Mouse (Mus musculus) neural tube, embryonic 11.5 days (tissue): ENCODE measurements around the gene Gm20458. TPM values are rescaled to one million over a fixed set of nuclear protein-coding genes. Genes with fewer than 3 reads are reported as not detected.

Experiments
- ATAC-seq: fragments of 200-750 bp; cut with Nextera tagmentation; 2 replicates; pipeline ENCODE4 v1.8.0; 2017; ENCODE audit warnings: moderate number of reproducible peaks, mild to moderate bottlenecking, moderate TSS enrichment, moderate library complexity; ENCODE audit not compliant: insufficient read depth, low FRiP score, low TSS enrichment
- DNase-seq: peaks from one replicate; pipeline ENCODE4 v3.0.0-alpha.2; 2015; ENCODE audit warnings: low spot score
- H3K27ac ChIP-seq: fragments of 300-500 bp; sonication (generic); 2 replicates; pipeline ENCODE4 v1.5.1; 2014; ENCODE audit warnings: low read depth, mild to moderate bottlenecking, low read length
- H3K27me3 ChIP-seq: fragments of 300-500 bp; sonication (generic); 2 replicates; pipeline ENCODE4 v1.6.1; 2014; ENCODE audit warnings: mild to moderate bottlenecking, low read length, mixed read lengths; ENCODE audit not compliant: control insufficient read depth, insufficient read depth
- H3K36me3 ChIP-seq: fragments of 300-500 bp; sonication (generic); 2 replicates; pipeline ENCODE4 v1.6.1; 2014; ENCODE audit warnings: mild to moderate bottlenecking, low read length, moderate library complexity, mixed read lengths; ENCODE audit not compliant: control insufficient read depth, insufficient read depth
- H3K4me1 ChIP-seq: fragments of 300-500 bp; sonication (generic); 2 replicates; pipeline ENCODE4 v1.6.1; 2014; ENCODE audit warnings: low read length, mixed read lengths; ENCODE audit not compliant: control insufficient read depth, insufficient read depth
- H3K4me2 ChIP-seq: fragments of 300-500 bp; sonication (generic); 2 replicates; pipeline ENCODE4 v1.6.1; 2014; ENCODE audit warnings: low read depth, mild to moderate bottlenecking, moderate library complexity
- H3K4me3 ChIP-seq: fragments of 300-500 bp; sonication (generic); 2 replicates; pipeline ENCODE4 v1.5.1; 2014; ENCODE audit warnings: low read depth, low read length
- H3K9ac ChIP-seq: fragments of 300-500 bp; sonication (generic); 2 replicates; pipeline ENCODE4 v1.6.1; 2014; ENCODE audit warnings: mild to moderate bottlenecking, low read length
- H3K9me3 ChIP-seq: fragments of 300-500 bp; sonication (generic); 2 replicates; pipeline ENCODE4 v1.6.1; 2016; ENCODE audit warnings: low read length; ENCODE audit not compliant: control insufficient read depth
- WGBS: fragments of 180-500 bp; shearing (Covaris S2); extraction: QIAGEN DNeasy Blood & Tissue Kit; methylation state at CpG from one replicate; pipeline ENCODE4 v1.1.7; 2014; 5-methylcytosine and 5-hydroxymethylcytosine counted together
- polyA plus RNA-seq: library from polyadenylated mRNA; unstranded; fragments of >200 nt; fragmentation: Nextera tagmentation; extraction: Ambion mirVana; gene quantifications from 2 replicates; pipeline ENCODE4 v1.2.1, GENCODE M21; 2014

The Gm20458 gene
- polyA plus RNA-seq, 1 experiment from 2014 or later, result 4.9 TPM

DNA sequence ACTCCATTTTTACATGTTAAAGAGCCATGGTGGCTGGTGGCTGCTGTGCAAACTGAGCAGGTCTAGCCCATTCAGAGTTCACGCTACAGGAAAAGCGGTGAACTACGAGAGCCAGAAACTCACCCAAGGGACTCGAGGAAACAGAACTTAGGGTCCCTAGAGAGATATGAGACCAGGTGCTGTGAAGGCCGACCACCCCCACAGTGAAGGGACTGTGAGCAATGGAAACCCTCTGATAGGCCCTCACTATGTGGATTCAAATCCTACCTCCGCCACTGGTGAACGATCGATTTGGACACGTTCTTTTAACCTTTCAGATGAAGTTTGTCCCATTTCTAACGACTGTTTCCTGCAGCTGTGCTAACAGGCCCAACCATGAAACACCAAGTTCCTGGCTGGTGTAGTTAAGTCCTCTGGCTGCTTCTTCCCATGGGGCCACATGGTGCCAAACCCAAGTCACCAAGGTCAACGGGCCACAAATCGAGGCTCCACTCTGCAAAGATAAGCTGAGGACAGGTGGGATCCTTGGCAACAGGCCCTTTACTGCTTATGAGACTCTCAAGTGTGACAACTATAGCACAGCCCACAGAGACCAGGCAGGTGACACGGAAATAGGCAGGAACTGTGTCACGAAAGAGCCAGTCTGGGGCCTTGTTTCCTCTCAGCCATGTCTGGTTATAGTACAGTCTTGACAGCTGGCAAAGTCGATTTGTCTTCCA is 37.9 kb upstream of the Gm20458 start:
- ATAC-seq (no peak), DNase-seq (no peak)
- H3K36me3 ChIP-seq, result no peaks in the 10 kb centered on the region
- no peaks in the 10 kb centered on the region for H3K9me3 ChIP-seq
- H3K27ac ChIP-seq, result no peak overlapping the region
- H3K27me3 ChIP-seq, result no peaks in the 10 kb centered on the region
- no peaks in the 10 kb centered on the region for H3K4me1 ChIP-seq
- no peak overlapping the region for H3K4me2 ChIP-seq
- no peak overlapping the region for H3K9ac ChIP-seq
- no peak overlapping the region for H3K4me3 ChIP-seq
- 92% methylated on average over 15 of the region's 15 CpGs for WGBS

DNA sequence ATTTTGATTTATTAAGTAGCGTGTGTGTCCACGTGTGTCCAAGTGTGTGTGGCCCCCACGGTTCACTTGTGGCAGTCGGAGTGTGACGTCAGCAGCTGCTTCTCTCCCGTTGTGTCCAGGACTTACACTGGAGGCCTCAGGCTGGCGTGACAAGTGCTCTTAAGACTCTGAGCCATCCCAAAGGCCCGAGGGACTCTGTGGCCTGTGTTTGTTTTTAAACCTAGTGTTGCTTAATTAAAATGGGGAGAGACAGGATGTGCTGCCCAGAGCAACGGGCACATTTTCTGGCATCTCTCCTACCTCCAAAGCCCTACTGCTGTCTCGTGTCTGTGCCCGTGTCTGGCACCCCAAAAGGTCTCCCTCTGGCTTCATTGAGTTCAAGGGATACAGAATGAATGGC is 37.3 kb upstream of the Gm20458 start:
- H3K27ac ChIP-seq, result no peak overlapping the region
- no peak overlapping the region for H3K4me3 ChIP-seq
- no peaks in the 10 kb centered on the region for H3K9me3 ChIP-seq
- 91% methylated on average over 11 of the region's 11 CpGs for WGBS
- no peak overlapping the region for H3K4me2 ChIP-seq
- no peaks in the 10 kb centered on the region for H3K27me3 ChIP-seq
- no peaks in the 10 kb centered on the region for H3K36me3 ChIP-seq
- no peak for ATAC-seq
- H3K9ac ChIP-seq, result no peak overlapping the region
- DNase-seq, result no peak
- no peaks in the 10 kb centered on the region for H3K4me1 ChIP-seq

DNA sequence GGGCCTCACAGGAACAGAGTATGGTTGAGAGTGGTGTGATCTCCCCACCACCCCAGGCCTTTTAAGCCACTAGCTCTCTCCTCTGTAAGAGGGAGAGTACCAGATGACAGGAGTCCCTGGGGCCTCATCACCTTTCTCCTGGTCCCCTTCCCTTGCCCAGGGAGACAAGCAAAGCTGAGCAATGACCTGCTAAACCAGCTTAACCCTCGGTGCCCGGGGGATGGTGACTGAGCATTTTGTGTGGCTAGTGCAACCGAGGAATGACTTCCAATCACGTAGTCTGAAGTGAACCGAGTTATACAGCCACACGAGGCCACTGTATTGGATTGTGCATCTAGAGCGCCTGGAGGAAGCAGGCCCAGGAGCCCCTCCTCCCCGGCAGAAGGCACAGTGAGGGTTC is 36.4 kb upstream of the Gm20458 start:
- no peak overlapping the region for H3K4me3 ChIP-seq
- H3K27me3 ChIP-seq, result peaks cover 1% of the 10 kb centered on the region; the same call in 1 of the 2 replicates
- no peak for ATAC-seq
- H3K4me1 ChIP-seq, result no peaks in the 10 kb centered on the region
- no peak overlapping the region for H3K27ac ChIP-seq
- no peak overlapping the region for H3K9ac ChIP-seq
- H3K4me2 ChIP-seq, result no peak overlapping the region
- no peaks in the 10 kb centered on the region for H3K9me3 ChIP-seq
- 88% methylated on average over 8 of the region's 8 CpGs for WGBS
- H3K36me3 ChIP-seq, result no peaks in the 10 kb centered on the region
- no peak for DNase-seq

DNA sequence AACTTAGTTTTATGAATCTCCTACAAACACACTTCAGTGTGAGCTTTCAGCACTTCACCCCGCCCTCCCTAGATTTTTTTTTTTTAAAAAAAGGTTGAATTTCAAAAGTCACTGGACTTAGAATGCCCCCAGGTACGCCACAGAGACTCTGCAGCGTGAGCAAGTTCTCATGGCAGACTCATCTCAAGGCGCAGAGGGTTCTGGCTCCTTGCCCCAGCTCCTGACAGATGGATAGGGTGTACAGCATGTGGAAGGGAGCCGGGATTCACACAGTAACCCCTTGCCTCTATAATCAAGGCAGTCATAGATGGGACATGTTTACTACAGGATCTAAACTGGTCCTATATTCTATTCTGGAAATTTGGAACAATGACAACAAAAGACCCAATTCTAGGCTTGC is 35.4 kb upstream of the Gm20458 start:
- Histone ChIP-seq H3K27me3 (peaks cover 3% of the 10 kb centered on the region; the same call in 1 of the 2 replicates), H3K9me3 (no peaks in the 10 kb centered on the region), H3K9ac (no peak overlapping the region), H3K4me2 (no peak overlapping the region), H3K27ac (no peak overlapping the region), H3K4me1 (no peaks in the 10 kb centered on the region), H3K4me3 (no peak overlapping the region), H3K36me3 (no peaks in the 10 kb centered on the region)
- 85% methylated on average over 5 of the region's 5 CpGs for WGBS
- ATAC-seq (no peak), DNase-seq (no peak)

DNA sequence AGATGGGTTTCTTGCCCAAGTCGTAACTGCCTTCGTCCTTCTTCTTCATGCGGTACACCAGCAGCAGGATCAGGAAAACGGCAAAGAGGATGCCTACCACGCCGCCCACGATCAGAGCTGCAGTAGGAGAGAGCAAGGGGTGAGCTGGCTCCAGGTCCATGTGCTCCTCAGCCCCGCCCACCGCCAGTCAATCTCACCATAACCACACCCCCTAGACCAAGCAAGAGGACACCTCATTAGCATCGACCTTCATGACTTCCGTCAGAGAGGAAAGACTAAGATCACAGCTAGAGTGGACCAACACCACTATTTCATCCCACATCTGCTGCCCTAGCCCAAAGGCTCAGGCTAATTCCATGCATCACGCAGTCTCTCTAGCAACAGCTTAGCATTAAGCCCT is 34.6 kb upstream of the Gm20458 start:
- no peak overlapping the region for H3K27ac ChIP-seq
- no peaks in the 10 kb centered on the region for H3K4me1 ChIP-seq
- H3K4me3 ChIP-seq, result no peak overlapping the region
- WGBS, result 24% methylated on average over 12 of the region's 12 CpGs
- H3K4me2 ChIP-seq, result no peak overlapping the region
- H3K9me3 ChIP-seq, result no peaks in the 10 kb centered on the region
- no peak for DNase-seq
- ATAC-seq, result no peak
- H3K27me3 ChIP-seq, result peaks cover 3% of the 10 kb centered on the region; the same call in 1 of the 2 replicates
- H3K9ac ChIP-seq, result no peak overlapping the region
- H3K36me3 ChIP-seq, result no peaks in the 10 kb centered on the region

DNA sequence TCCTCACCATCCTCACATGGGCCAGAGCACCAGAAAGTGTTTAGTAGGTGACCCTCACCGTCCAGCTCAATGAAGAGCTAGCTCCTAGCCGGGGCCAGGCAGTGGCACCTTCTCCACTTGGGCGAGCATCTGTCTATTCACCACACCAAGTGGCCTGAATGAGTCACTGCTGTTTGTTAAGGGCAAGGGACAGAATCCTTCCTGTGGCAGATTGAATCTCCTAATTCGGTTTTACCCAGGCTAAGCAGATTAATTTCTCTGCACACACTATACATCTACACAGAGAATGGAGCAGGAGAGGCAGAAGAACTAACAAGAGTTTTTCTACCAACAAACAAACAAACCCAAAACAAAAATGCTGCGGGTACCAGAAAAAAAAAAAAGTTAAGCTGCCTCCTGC is 33.8 kb upstream of the Gm20458 start:
- H3K9me3 ChIP-seq, result no peaks in the 10 kb centered on the region
- no peaks in the 10 kb centered on the region for H3K36me3 ChIP-seq
- WGBS, result 87% methylated on average over 5 of the region's 5 CpGs
- no peak for DNase-seq
- H3K4me1 ChIP-seq, result no peaks in the 10 kb centered on the region
- no peak overlapping the region for H3K9ac ChIP-seq
- ATAC-seq, result no peak
- H3K27me3 ChIP-seq, result peaks cover 3% of the 10 kb centered on the region; the same call in 1 of the 2 replicates
- H3K27ac ChIP-seq, result no peak overlapping the region
- H3K4me3 ChIP-seq, result no peak overlapping the region
- no peak overlapping the region for H3K4me2 ChIP-seq

DNA sequence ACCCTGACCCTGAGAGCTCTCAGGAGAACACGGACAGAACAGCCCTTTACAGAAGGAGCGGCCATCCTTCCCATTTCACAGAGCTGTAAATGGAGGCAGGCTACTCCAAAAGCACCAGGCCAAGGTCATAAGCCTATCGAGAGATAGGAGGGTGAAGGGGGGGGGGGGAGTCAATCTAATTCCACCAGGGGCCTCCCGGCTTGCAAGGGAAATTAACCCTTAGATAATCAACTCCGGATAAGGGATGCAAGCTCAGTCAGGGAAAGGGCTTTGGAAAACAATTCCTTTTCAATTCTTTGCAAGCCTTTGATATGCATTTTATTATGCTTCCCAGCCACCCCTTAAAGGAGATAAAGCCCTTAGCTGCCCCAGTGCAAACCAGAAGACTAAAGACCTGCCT is 32.3 kb upstream of the Gm20458 start:
- H3K4me3 ChIP-seq, result no peak overlapping the region
- H3K27me3 ChIP-seq, result peaks cover 3% of the 10 kb centered on the region; the same call in 1 of the 2 replicates
- H3K4me1 ChIP-seq, result no peaks in the 10 kb centered on the region
- no peak for ATAC-seq
- no peak for DNase-seq
- H3K4me2 ChIP-seq, result no peak overlapping the region
- H3K9ac ChIP-seq, result no peak overlapping the region
- H3K9me3 ChIP-seq, result no peaks in the 10 kb centered on the region
- H3K36me3 ChIP-seq, result no peaks in the 10 kb centered on the region
- whole genome bisulfite sequencing, result 40% methylated on average over 5 of the region's 5 CpGs
- H3K27ac ChIP-seq, result no peak overlapping the region

DNA sequence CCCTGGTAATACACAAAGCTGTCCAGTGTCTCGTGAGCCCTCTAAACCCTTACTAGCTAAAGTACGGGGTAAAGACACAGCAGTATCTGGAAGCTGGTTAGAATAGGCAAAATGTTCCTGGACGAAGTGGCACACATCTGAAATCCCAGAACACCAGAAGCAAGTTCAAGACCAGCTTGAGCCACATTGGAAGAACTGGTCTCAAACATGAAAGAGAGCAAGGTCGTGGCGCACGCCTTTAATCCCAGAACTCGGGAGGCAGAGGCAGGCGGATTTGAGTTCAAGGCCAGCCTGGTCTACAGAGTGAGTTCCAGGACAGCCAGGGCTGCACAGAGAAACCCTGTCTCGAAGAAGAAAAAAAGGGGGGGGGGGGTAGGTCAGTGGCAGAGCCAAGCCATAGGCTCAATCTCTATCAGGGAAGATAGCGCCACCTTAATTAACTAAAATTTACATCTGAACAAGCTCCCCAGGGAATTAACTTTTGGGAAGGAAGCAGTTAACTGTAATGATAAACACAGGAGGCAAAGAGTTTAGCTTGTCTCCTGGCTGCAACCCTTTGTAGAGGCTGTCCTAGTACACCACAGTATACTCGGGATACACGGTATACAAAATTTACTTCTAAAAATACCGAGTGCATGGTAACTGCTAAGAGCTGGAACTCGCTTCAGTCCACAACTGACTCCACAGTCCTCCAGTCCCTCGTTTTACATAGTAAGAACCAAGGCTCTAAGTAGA is 30.7 kb upstream of the Gm20458 start:
- no peaks in the 10 kb centered on the region for H3K9me3 ChIP-seq
- no peak overlapping the region for H3K4me3 ChIP-seq
- WGBS, result 33% methylated on average over 15 of the region's 15 CpGs
- H3K4me2 ChIP-seq, result no peak overlapping the region
- H3K36me3 ChIP-seq, result no peaks in the 10 kb centered on the region
- H3K27ac ChIP-seq, result no peak overlapping the region
- no peaks in the 10 kb centered on the region for H3K4me1 ChIP-seq
- H3K9ac ChIP-seq, result no peak overlapping the region
- ATAC-seq (no peak), DNase-seq (no peak)
- H3K27me3 ChIP-seq, result peaks cover 3% of the 10 kb centered on the region; the same call in 1 of the 2 replicates

DNA sequence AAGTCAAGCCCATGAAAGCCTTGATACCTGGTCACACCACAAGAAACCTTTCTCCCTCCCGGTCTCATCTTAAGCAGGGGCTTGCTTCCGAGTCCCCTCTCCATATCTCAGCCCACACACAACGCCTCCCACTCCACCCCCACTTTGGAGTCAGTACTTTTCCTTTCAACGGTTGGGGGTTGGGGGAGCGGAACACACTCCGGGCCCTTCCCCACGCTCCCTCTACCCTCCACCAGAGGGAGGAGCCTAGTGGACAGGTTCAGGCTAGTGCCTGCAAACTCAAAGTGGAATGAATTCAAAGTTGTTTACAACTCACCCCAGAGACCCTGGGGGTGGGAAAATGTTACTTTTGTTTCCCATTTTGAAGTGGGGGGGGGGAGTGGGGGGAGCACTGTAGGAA is 30.1 kb upstream of the Gm20458 start:
- H3K4me3 ChIP-seq, result no peak overlapping the region
- no peaks in the 10 kb centered on the region for H3K9me3 ChIP-seq
- peaks cover 3% of the 10 kb centered on the region; the same call in 1 of the 2 replicates for H3K27me3 ChIP-seq
- H3K9ac ChIP-seq, result no peak overlapping the region
- no peak overlapping the region for H3K27ac ChIP-seq
- no peaks in the 10 kb centered on the region for H3K4me1 ChIP-seq
- no peak for ATAC-seq
- H3K4me2 ChIP-seq, result no peak overlapping the region
- WGBS, result 18% methylated on average over 7 of the region's 7 CpGs
- DNase-seq, result no peak
- no peaks in the 10 kb centered on the region for H3K36me3 ChIP-seq
